Mouse (Mus musculus) Patski (cell line): ENCODE results near the gene Klhl40. TPM values are rescaled to one million over a fixed set of nuclear protein-coding genes. Genes with fewer than 3 reads are reported as not detected.

Source experiments
- ATAC-seq: fragments of 100-300 bp; one replicate; pipeline ENCODE4 v1.8.0; 2021
- CTCF ChIA-PET: fragments of 350-600 bp; sonication (Branson Sonifier 250); formaldehyde crosslinking; loops from one replicate; lab custom pipeline; 2022; ENCODE audit warnings: inconsistent platforms; lab: Charles Lee
- POLR2A ChIA-PET: fragments of 350-600 bp; sonication (Branson Sonifier 250); formaldehyde crosslinking; loops from one replicate; lab custom pipeline; 2022; ENCODE audit warnings: antibody characterized with exemption, inconsistent platforms; lab: Charles Lee
- DNase-seq: peaks from one replicate; pipeline ENCODE4 v3.0.0-alpha.2; 2011; ENCODE audit warnings: low read depth, low spot score
- H3K27me3 ChIP-seq: fragments of 371-371 bp; one replicate; pipeline ENCODE4 v1.5.1; 2021
- CTCF ChIP-seq: fragments of 100-300 bp; IDR thresholded peaks from one replicate; pipeline ENCODE4 v1.5.1; 2021
- in situ Hi-C: fragments of 300-500 bp; cut with MboI; formaldehyde crosslinking; loops from 3 replicates; pipeline ENCODE4 v1.11.1; 2018; ENCODE audit warnings: low pct_unique_long_range_greater_than_20kb, mixed read lengths
- polyA plus RNA-seq: library from polyadenylated mRNA; unstranded; gene quantifications from one replicate; pipeline ENCODE4 v1.2.3, GENCODE M21; 2021

Klhl40 gene
- polyA plus RNA-seq, result not detected

DNA sequence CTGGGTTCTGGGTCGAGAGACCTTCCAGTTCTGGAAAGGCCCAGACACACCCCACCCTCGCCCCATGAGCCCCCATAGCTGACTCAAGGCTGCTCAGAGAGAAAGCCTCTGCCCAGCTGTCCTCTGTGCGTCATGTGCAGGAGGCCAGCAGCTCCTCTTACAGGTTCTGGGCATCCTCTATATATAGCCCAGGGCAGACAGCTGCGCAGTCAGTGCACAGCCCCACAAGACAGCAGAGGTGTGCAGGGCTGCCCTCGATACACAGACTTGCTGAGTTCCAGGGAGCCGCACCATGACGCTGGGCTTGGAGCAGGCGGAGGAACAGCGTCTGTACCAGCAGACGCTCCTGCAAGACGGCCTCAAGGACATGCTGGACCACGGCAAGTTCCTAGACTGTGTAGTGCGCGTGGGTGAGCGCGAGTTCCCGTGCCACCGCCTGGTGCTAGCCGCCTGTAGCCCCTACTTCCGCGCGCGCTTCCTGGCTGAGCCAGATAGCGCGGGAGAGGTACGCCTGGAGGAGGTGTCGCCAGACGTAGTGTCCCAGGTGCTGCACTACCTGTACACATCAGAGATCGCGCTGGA, at the start of gene Klhl40:
Gene Klhl40 (plus strand): TSS at position 124 of the 582 bp plus-strand sequence.
- ChIA-PET POLR2A (no interaction called here), CTCF (interaction anchor here (1.4 kb wide), 1 partner anchor 45 kb away, joined by 3 read pairs; no protein-coding TSS in a partner anchor)
- no peak for DNase-seq
- H3K27me3 ChIP-seq, result peaks cover 24% of the 10 kb centered on the region
- TF ChIP-seq CTCF, result no peak
- in situ Hi-C loops, result no loop called here
- ATAC-seq, result no peak

DNA sequence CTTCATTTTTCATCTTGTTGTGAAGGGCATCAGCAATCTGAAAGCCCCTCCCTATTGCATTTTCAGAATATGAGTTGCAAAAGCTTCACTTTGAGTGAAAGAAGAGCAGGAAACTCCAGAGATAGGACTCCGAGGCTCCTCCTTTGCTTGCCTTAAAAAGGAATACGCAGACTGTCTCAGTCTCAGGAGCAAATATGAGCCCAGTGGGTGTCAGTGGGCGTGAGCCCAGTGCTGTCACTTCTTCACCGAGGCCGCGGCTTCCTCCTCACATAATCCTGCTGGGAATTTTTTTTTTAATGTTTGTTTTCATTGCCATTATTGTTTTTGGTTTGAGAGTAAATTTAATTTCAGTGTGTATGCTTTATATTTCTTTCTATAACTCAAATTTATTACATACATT, 36.9 kb upstream of the Klhl40 start:
- no peak for TF ChIP-seq CTCF
- in situ Hi-C loops, result no loop called here
- ChIA-PET POLR2A (no interaction called here), CTCF (no interaction called here)
- ATAC-seq (no peak), DNase-seq (no peak)
- H3K27me3 ChIP-seq, result no peaks in the 10 kb centered on the region

DNA sequence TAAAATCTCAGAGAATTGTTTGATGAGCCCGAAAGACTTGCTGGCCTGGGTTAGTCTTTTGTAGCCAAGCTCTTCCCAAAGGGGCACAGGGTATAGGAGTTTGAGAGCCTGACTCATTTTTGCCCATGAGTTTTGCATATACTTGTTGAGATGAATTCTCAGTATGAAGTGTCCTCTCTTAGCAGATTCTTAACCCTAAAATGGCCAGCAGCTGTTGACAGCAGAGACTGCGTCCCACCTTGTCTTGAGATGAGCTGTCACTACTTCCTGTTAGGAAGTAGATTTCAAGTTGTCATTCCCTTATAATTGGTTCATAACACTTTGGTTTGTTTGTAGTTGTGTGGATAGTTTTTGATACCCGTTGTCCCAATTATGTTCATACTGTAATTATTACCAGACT, 36.2 kb upstream of the Klhl40 start:
- POLR2A ChIA-PET, result no interaction called here
- DNase-seq, result no peak
- H3K27me3 ChIP-seq, result no peaks in the 10 kb centered on the region
- TF ChIP-seq CTCF, result no peak
- no peak for ATAC-seq
- in situ Hi-C loops, result no loop called here
- CTCF ChIA-PET, result interaction anchor here (1.4 kb wide), 1 partner anchor 12 kb away, joined by 4 read pairs; no protein-coding TSS in a partner anchor

DNA sequence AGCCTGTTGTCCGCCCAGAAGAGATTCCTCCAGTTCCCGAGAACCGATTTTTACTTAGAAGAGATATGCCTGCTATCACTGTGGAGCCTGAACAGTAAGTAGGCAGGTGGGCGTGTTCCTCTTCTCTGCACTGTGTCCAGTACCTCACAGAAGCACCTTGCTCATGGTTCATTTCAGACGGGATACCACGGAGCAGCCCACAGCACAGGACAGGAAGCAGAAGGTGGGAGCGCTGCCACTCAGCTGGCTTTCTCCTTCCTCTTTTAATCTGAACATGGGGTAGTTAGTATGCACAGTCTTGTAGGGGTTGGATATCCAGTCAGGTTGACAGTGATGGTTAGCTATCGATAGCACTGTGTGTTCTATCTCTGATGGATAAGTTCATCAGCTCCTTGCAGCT, 33.4 kb upstream of the Klhl40 start:
- ChIA-PET CTCF (no interaction called here), POLR2A (no interaction called here)
- ATAC-seq, result no peak
- no peak for DNase-seq
- TF ChIP-seq CTCF, result no peak
- in situ Hi-C loops, result no loop called here
- H3K27me3 ChIP-seq, result no peaks in the 10 kb centered on the region

DNA sequence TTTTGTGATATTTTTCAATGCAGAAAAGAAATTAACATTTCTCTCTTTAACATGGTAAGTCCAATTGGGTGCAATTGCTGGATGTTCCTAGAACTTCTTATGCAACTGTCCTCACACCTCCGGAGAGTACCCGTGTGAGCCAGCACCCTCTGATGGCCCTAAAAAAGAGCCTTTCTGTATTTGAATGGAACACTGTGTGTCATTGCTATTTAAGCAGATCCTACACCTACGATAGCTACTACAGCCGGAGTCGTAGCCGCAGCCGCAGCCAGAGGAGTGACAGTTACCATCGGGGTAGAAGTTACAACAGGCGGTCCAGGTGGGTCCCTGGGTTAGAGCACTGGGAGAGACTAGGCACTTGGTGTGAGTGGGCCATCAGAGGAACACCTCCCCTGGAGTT, 24.6 kb upstream of the Klhl40 start:
- in situ Hi-C loops, result no loop called here
- POLR2A ChIA-PET, result interaction anchor here (1.0 kb wide), 1 partner anchor 15 kb away, joined by 3 read pairs; no protein-coding TSS in a partner anchor
- no peak for TF ChIP-seq CTCF

DNA sequence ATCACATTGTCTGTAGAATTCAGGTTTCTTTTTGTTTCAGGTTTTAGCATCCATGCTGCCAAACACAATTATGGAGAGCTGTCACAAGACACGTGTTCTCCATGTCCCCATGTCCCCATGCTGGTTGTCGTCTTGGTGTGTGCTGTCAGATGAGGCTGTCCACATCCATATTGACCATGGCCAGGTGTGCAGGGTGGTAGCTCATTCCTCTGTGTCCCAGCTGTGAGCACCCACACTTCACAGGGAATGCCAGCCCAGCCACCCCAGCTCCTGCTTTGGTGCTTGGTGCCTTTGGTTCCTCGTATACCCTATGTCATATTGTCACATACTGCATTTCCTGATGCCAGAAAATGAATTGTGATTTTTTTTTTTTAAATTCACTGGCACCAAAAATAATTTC, 22.8 kb upstream of the Klhl40 start:
- POLR2A ChIA-PET, result no interaction called here
- in situ Hi-C loops, result no loop called here
- ATAC-seq, result no peak
- no peak for TF ChIP-seq CTCF
- CTCF ChIA-PET, result interaction anchor here (0.6 to 0.8 kb wide), 3 partner anchors 24 to 149 kb away, joined by 3 read pairs; no protein-coding TSS in a partner anchor
- no peak for DNase-seq
- H3K27me3 ChIP-seq, result no peaks in the 10 kb centered on the region

More for the DNA sequence above, 24.6 kb upstream of the Klhl40 start:
- H3K27me3 ChIP-seq, result no peaks in the 10 kb centered on the region
- ATAC-seq (no peak), DNase-seq (no peak)
- CTCF ChIA-PET, result interaction anchor here (0.8 to 1.1 kb wide), 2 partner anchors 11 to 24 kb away, joined by 3 to 4 read pairs; no protein-coding TSS in a partner anchor

DNA sequence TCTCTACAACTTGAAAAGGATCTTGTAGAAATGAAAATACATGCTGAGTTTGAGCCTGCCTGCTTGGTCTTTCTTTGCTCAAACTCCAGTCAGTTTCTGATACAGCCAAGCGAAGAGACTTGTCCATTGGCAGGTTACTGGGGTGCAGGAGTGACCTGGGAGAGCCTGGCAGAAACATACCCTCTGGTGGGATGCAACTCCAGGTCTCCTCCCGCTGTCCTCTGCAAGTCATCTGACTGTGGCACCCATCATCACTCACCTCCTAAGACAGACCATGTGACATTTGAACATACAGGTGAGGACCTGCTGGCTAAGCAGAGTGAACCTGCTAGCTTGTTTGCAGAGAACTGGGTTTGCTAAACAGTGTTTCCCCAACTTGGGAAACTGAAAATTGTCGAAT, 20.6 kb upstream of the Klhl40 start:
- in situ Hi-C loops, result no loop called here
- no peaks in the 10 kb centered on the region for H3K27me3 ChIP-seq
- CTCF ChIA-PET, result no interaction called here
- ATAC-seq (no peak), DNase-seq (no peak)
- no peak for TF ChIP-seq CTCF
- POLR2A ChIA-PET, result no interaction called here

DNA sequence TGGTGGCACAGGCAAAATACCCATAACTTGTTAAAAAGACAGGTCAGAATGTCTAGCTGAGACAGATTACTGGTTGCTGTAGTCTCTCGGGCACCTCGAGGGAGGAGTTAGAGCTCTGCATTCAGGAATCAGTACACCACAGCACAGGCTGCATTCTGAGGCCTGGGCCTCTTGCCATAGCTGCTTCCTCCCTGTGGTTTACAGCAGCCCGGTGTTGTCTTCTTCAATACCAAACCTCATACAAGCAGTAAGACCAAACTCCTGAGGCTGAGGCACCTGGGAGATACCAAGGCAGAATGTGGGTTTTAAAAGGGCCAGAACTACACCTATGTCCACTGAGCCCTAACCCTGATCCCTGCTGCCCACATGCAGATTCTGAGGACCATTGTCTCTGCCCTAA, 20.0 kb upstream of the Klhl40 start:
- POLR2A ChIA-PET, result no interaction called here
- in situ Hi-C loops, result no loop called here

DNA sequence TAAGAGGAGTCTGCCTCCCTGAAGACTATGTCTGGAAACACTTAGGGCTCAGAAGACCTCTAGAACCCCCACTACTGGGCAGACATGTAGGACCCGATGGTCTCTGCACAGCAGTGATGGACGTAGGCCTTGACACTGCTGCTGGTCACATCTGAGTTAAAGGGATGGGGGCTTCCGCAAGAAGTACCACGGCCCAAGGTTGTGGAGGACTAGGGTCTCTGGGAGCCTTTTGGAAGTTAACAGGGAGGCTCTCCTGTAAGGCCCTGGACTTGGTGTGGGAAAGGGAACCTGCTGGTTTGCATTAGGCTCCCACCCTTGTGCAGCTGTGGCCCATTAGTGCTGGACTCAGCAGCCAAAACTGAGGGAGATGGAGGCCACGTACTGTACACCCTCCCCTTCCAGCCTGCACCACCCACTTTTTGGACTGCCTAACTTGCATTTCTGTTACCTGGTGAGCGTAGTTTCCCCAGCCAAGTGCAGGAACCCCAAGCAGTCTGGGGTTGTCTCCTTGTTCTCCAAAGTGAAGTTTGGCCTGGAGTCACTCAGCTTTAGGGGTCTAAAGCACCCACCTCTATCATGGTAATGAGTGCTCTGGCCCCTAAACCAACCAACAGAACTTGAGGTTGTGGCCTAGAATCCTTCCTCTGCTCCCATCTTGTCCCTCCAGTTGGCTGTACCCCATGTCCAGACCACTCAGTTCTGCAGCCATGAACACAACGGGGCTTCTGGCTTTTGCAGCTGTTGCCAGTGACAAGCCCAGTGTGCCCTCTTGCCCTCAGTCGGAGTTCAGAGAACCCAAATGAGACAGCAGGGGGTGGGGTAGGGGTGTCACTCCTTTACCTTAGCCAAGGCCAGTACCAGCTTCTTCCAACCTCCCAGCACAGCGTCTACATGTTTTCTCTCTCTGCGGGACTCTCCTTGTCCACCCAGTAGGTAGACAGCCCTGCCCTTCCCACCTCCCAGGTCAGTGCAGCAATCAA, 19.3 kb upstream of the Klhl40 start:
- ChIA-PET CTCF (no interaction called here), POLR2A (interaction anchor here (1.4 to 2.5 kb wide), 3 partner anchors 8 to 54 kb away, joined by 3 to 6 read pairs (median 5); no protein-coding TSS in a partner anchor)
- in situ Hi-C loops, result no loop called here
- ATAC-seq (no peak), DNase-seq (no peak)
- no peaks in the 10 kb centered on the region for H3K27me3 ChIP-seq
- TF ChIP-seq CTCF, result no peak

More for the DNA sequence above, 20.0 kb upstream of the Klhl40 start:
- no peak for TF ChIP-seq CTCF
- DNase-seq (no peak), ATAC-seq (no peak)
- CTCF ChIA-PET, result no interaction called here
- H3K27me3 ChIP-seq, result no peaks in the 10 kb centered on the region

DNA sequence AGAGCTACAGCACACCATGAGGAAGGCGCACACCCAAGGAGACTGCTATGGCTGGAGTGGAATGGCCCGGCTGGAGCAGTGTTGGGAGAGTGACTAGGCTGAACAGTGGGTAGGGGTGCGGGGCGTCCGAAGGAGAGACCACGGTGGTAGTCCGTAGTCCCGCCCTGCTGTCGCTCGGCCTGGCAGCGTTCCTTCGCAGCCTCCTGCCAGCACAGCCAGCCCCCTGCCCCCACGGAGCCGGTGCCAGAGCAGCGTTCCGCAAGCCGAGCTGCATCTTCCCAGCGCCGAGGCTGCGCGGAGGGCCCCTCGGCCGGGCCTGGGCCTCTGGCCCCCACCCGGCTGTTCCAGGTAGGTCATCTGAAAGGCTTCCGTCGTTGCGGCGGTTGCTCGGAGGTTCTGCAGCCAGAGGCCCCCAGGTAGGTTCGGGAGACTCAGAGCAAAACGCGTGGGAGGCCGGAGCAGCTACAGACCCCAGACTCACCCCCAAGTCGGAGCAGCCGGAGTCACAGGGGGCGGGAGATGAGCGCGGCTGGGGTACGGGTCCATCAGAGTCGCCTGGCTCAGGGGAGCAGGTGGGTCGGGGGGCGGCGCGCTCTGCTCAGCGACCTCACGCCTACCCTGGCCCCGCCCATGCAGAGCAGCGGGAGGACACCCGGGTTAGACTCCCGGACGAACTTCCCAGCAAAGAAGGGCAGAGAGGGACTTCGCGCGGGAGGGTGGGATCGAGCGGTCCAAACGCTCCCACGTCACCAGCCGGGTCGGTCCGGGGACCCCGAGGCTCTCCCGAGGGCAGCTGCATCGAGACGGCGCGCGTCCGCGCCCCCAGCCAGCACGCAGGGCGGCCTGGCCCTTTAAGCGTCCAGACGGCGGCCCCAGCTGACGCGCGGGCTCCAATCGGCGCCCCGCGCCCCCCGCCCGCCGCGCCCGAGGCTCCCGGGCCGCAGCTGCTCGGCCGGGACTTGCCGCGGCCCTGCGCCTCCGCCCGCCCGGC, 18.0 kb upstream of the Klhl40 start, which contains the start of gene Zfp651:
Gene Zfp651 (plus strand): TSS at position 240 of the 991 bp plus-strand sequence.
- H3K27me3 ChIP-seq, result no peaks in the 10 kb centered on the region
- CTCF ChIA-PET, result interaction anchor here (1.4 to 2.7 kb wide), 3 partner anchors 62 to 90 kb away, joined by 3 to 7 read pairs (median 5); no protein-coding TSS in a partner anchor
- ATAC-seq, result peak; percentile 48
- no peak for TF ChIP-seq CTCF
- no peak for DNase-seq
- in situ Hi-C loops, result no loop called here
- POLR2A ChIA-PET, result interaction anchor here (1.0 to 2.5 kb wide), 6 partner anchors 8 to 71 kb away, joined by 3 to 6 read pairs (median 4); no protein-coding TSS in a partner anchor
